Comparison of ENCODE assay signal across 41 mouse cellular contexts in genomic region chr13:34712881-34713280, GRCm38 (mm10). TPM values are rescaled to one million over a fixed set of nuclear protein-coding genes. Genes with fewer than 3 reads are reported as not detected.
"Had no signal": no experiment of that assay in that cellular context is flagged by ENCODE, and none has a peak within 500 bp of the region (broad histone marks: within the 10 kb centered on the region; RNA-seq: fewer than 3 reads in every experiment).

No protein-coding gene starts in this region.

- H3K36me3 ChIP-seq: heart, embryonic 10.5 days; heart, embryonic 12.5 days; hindbrain, embryonic 13.5 days; hindbrain, embryonic 15.5 days; kidney, embryonic 15.5 days; limb, embryonic 13.5 days; limb, embryonic 15.5 days had no signal

- DNase-seq: forebrain, postnatal 0 days; gastrocnemius, postnatal 14 days; gastrocnemius, postnatal 36 days; heart, adult 18-20 months; heart, postnatal 10 days; heart, postnatal 36 days; kidney, adult 11 months; kidney, adult 2 months; kidney, adult 9 months; kidney, postnatal 14 days; kidney, postnatal 36 days; layer of hippocampus, adult 9-11 months; layer of hippocampus, postnatal 36 days; left cerebral cortex, postnatal 4 days had no signal

- H3K4me3 ChIP-seq: heart, embryonic 10.5 days; heart, embryonic 12.5 days; hindbrain, embryonic 13.5 days; hindbrain, embryonic 15.5 days; kidney, embryonic 15.5 days; limb, embryonic 13.5 days; limb, embryonic 15.5 days had no signal

- ATAC-seq: forebrain, postnatal 0 days; hindbrain, postnatal 0 days; intestine, embryonic 16.5 days had no signal

- H3K27ac ChIP-seq: heart, embryonic 10.5 days; hindbrain, embryonic 13.5 days; hindbrain, embryonic 15.5 days; hindbrain, postnatal 0 days; kidney, embryonic 15.5 days; kidney, postnatal 0 days; limb, embryonic 13.5 days; limb, embryonic 15.5 days had no signal

- H3K9me3 ChIP-seq: heart, embryonic 10.5 days; heart, embryonic 12.5 days; hindbrain, embryonic 13.5 days; hindbrain, embryonic 15.5 days; kidney, embryonic 15.5 days; limb, embryonic 13.5 days; limb, embryonic 15.5 days had no signal

- H3K4me2 ChIP-seq: heart, embryonic 12.5 days; hindbrain, embryonic 13.5 days; hindbrain, embryonic 15.5 days; kidney, embryonic 15.5 days; limb, embryonic 13.5 days; limb, embryonic 15.5 days had no signal

- H3K9ac ChIP-seq: forebrain, postnatal 0 days; heart, embryonic 12.5 days; hindbrain, embryonic 13.5 days; hindbrain, embryonic 15.5 days; kidney, embryonic 15.5 days; limb, embryonic 13.5 days; limb, embryonic 15.5 days had no signal

- H3K27me3 ChIP-seq: heart, embryonic 12.5 days; hindbrain, embryonic 13.5 days; hindbrain, embryonic 15.5 days; kidney, embryonic 15.5 days; limb, embryonic 15.5 days had no signal

RNA-seq across cellular contexts. Expression of gene Fam50b, which starts 21.8 kb away (rescaled TPM):
- total RNA-seq: gastrocnemius, adult 18-20 months; gastrocnemius, adult 8-10 months; gastrocnemius, postnatal 14 days; gastrocnemius, postnatal 36 days; heart, adult 18-20 months; heart, adult 8-10 months; heart, postnatal 10 days; heart, postnatal 36 days; hematopoietic stem cell, adult 5-6 weeks; hindbrain, postnatal 0 days; layer of hippocampus, adult 18-20 months; layer of hippocampus, adult 8-10 months; layer of hippocampus, postnatal 14 days; layer of hippocampus, postnatal 36 days; left cerebral cortex, adult 18-20 months; left cerebral cortex, adult 8-10 months; left cerebral cortex, postnatal 10 days; left cerebral cortex, postnatal 25 days; left cerebral cortex, postnatal 4 days had no signal
- polyA plus RNA-seq: heart, embryonic 10.5 days; heart, embryonic 12.5 days; heart, embryonic 14.5 days; heart, embryonic 16.5 days; hindbrain, embryonic 11.5 days; hindbrain, embryonic 13.5 days; hindbrain, embryonic 15.5 days; intestine, embryonic 14.5 days; intestine, embryonic 16.5 days; kidney, embryonic 15.5 days; kidney, postnatal 0 days; large intestine, adult 2 months; limb, embryonic 11.5 days; limb, embryonic 13.5 days; limb, embryonic 15.5 days had no signal

RNA-seq across cellular contexts. Expression of gene Pxdc1, which starts 59.6 kb away (rescaled TPM):
- total RNA-seq: hematopoietic stem cell, adult 5-6 weeks had no signal
